Mouse (Mus musculus) MEL (cell line): Measurements from ENCODE around the gene Gmfg. TPM values are rescaled to one million over a fixed set of nuclear protein-coding genes. Genes with fewer than 3 reads are reported as not detected.

Experiments
- DNase-seq: peaks from one replicate; pipeline ENCODE4 v3.0.0; 2011; ENCODE audit warnings: low read depth, low spot score
- H3K27ac ChIP-seq: 2 replicates; pipeline ENCODE4 v1.5.1; 2012; ENCODE audit warnings: low read depth, mild to moderate bottlenecking, control low read depth, low read length, moderate library complexity; ENCODE audit not compliant: control insufficient read depth
- H3K27me3 ChIP-seq, 2 experiments: fragments of 150-350 bp in 1 of 2; sonication (generic) in 1 of 2; 2 replicates each; pipeline ENCODE4 v1.6.1; 2012; ENCODE audit warnings: low read length in 2 of 2, mild to moderate bottlenecking in 2 of 2, improper control_type of control experiment in 1 of 2, moderate library complexity in 1 of 2; ENCODE audit not compliant: insufficient read depth in 2 of 2, control insufficient read depth in 1 of 2
- H3K36me3 ChIP-seq, 2 experiments: 2 replicates each; pipeline ENCODE4 v1.6.1; 2012 to 2014; ENCODE audit warnings: low read length in 2 of 2, improper control_type of control experiment in 1 of 2, inconsistent platforms in 1 of 2, mild to moderate bottlenecking in 1 of 2; ENCODE audit not compliant: insufficient read depth in 2 of 2, control insufficient read depth in 1 of 2
- H3K4me1 ChIP-seq, 2 experiments: fragments of 150-350 bp in 1 of 2; sonication (generic) in 1 of 2; 2 replicates each; pipeline ENCODE4 v1.6.1; 2012; ENCODE audit warnings: low read length in 2 of 2, improper control_type of control experiment in 1 of 2, mild to moderate bottlenecking in 1 of 2; ENCODE audit not compliant: insufficient read depth in 2 of 2, control insufficient read depth in 1 of 2
- H3K4me3 ChIP-seq, 2 experiments: fragments of 150-350 bp in 1 of 2; sonication (generic) in 1 of 2; 2 replicates each; pipeline ENCODE4 v1.5.1; 2012; ENCODE audit warnings: low read depth in 2 of 2, low read length in 2 of 2, mild to moderate bottlenecking in 2 of 2, moderate library complexity in 2 of 2, control low read depth in 1 of 2, improper control_type of control experiment in 1 of 2; ENCODE audit not compliant: control insufficient read depth in 1 of 2, insufficient read depth in 1 of 2
- H3K79me2 ChIP-seq: 2 replicates; pipeline ENCODE4 v1.6.1; 2012; ENCODE audit warnings: mild to moderate bottlenecking, low read length, moderate library complexity; ENCODE audit not compliant: control insufficient read depth, poor library complexity, insufficient read depth
- H3K9ac ChIP-seq: 2 replicates; pipeline ENCODE4 v1.6.1; 2012; ENCODE audit warnings: low read depth, mild to moderate bottlenecking, control low read depth, low read length, moderate library complexity; ENCODE audit not compliant: control insufficient read depth, poor library complexity, severe bottlenecking
- H3K9me3 ChIP-seq: fragments of 150-350 bp; sonication (generic); replicated peaks from 2 replicates; pipeline ENCODE4 v1.6.1; 2012; ENCODE audit warnings: mild to moderate bottlenecking, low read length, improper control_type of control experiment, moderate library complexity; ENCODE audit not compliant: insufficient read depth
- BHLHE40 ChIP-seq: IDR thresholded peaks from 2 replicates; pipeline ENCODE4 v1.6.1; 2012; ENCODE audit warnings: low read depth, mild to moderate bottlenecking, inconsistent platforms, low read length, improper control_type of control experiment, borderline replicate concordance
- CHD1 ChIP-seq: IDR thresholded peaks from 2 replicates; pipeline ENCODE4 v1.6.1; 2012; ENCODE audit warnings: low read depth, mild to moderate bottlenecking, inconsistent platforms, low read length, improper control_type of control experiment
- CHD2 ChIP-seq: IDR thresholded peaks from 2 replicates; pipeline ENCODE4 v1.6.1; 2011; ENCODE audit warnings: low read length, improper control_type of control experiment
- ETS1 ChIP-seq: IDR thresholded peaks from 2 replicates; pipeline ENCODE4 v1.6.1; 2012; ENCODE audit warnings: low read depth, mild to moderate bottlenecking, inconsistent platforms, low read length, improper control_type of control experiment, moderate library complexity
- GABPA ChIP-seq: IDR thresholded peaks from 2 replicates; pipeline ENCODE4 v1.6.1; 2012; ENCODE audit warnings: low read depth, mild to moderate bottlenecking, inconsistent platforms, low read length, improper control_type of control experiment, moderate library complexity
- GATA1 ChIP-seq: IDR thresholded peaks from 2 replicates; pipeline ENCODE4 v1.6.1; 2011; ENCODE audit warnings: low read depth, low read length, improper control_type of control experiment
- KAT2A ChIP-seq: conservative IDR thresholded peaks from 2 replicates; pipeline ENCODE4 v1.6.1; 2012; ENCODE audit warnings: low read depth, low read length, improper control_type of control experiment, inconsistent platforms
- MAX ChIP-seq: IDR thresholded peaks from 2 replicates; pipeline ENCODE4 v1.6.1; 2011; ENCODE audit warnings: low read length, improper control_type of control experiment
- MAZ ChIP-seq: IDR thresholded peaks from 2 replicates; pipeline ENCODE4 v1.6.1; 2012; ENCODE audit warnings: low read depth, mild to moderate bottlenecking, inconsistent platforms, low read length, improper control_type of control experiment
- MYB ChIP-seq: IDR thresholded peaks from 2 replicates; pipeline ENCODE4 v1.6.1; 2011; ENCODE audit warnings: mild to moderate bottlenecking, low read depth, low read length, improper control_type of control experiment
- NRF1 ChIP-seq: IDR thresholded peaks from 2 replicates; pipeline ENCODE4 v1.6.1; 2014; ENCODE audit warnings: low read depth, mild to moderate bottlenecking, inconsistent platforms, low read length, improper control_type of control experiment, moderate library complexity; ENCODE audit not compliant: poor library complexity, insufficient read depth, severe bottlenecking
- POLR2A ChIP-seq, 2 experiments: IDR thresholded peaks; 2 replicates each; pipeline ENCODE4 v1.6.1; 2011 to 2012; ENCODE audit warnings: low read length in 2 of 2, mild to moderate bottlenecking in 2 of 2, control low read depth in 1 of 2, improper control_type of control experiment in 1 of 2, low read depth in 1 of 2, moderate library complexity in 1 of 2; ENCODE audit not compliant: control insufficient read depth in 1 of 2, insufficient read depth in 1 of 2, poor library complexity in 1 of 2
- POLR2AphosphoS5 ChIP-seq: IDR thresholded peaks from 2 replicates; pipeline ENCODE4 v1.6.1; 2012; ENCODE audit warnings: low read depth, borderline replicate concordance, mild to moderate bottlenecking, inconsistent platforms, low read length, moderate library complexity, mixed read lengths
- RAD21 ChIP-seq: IDR thresholded peaks from 2 replicates; pipeline ENCODE4 v1.6.1; 2011; ENCODE audit warnings: mild to moderate bottlenecking, low read depth, low read length, improper control_type of control experiment
- SIN3A ChIP-seq: IDR thresholded peaks from 2 replicates; pipeline ENCODE4 v1.6.1; 2012; ENCODE audit warnings: low read length, improper control_type of control experiment, inconsistent platforms
- TAL1 ChIP-seq: IDR thresholded peaks from 2 replicates; pipeline ENCODE4 v1.6.1; 2012; ENCODE audit warnings: mild to moderate bottlenecking, inconsistent platforms, low read length, moderate library complexity, mixed read lengths
- USF2 ChIP-seq, 2 experiments: IDR thresholded peaks; 2 replicates each; pipeline ENCODE4 v1.6.1; 2011 to 2012; ENCODE audit warnings: improper control_type of control experiment in 2 of 2, low read length in 2 of 2, borderline replicate concordance in 1 of 2, inconsistent platforms in 1 of 2, low read depth in 1 of 2, mild to moderate bottlenecking in 1 of 2; ENCODE audit not compliant: insufficient read depth in 1 of 2
- ZKSCAN1 ChIP-seq: IDR thresholded peaks from 2 replicates; pipeline ENCODE4 v1.6.1; 2012; ENCODE audit warnings: low read depth, mild to moderate bottlenecking, inconsistent platforms, low read length, improper control_type of control experiment, moderate library complexity
- ZNF384 ChIP-seq: IDR thresholded peaks from 2 replicates; pipeline ENCODE4 v1.6.1; 2012; ENCODE audit warnings: low read depth, mild to moderate bottlenecking, inconsistent platforms, low read length, improper control_type of control experiment
- polyA plus RNA-seq, 2 experiments: library from polyadenylated mRNA; stranded (reverse) in 1 of 2; unstranded in 1 of 2; fragments of >175 nt in 1 of 2; fragments of >200 nt in 1 of 2; gene quantifications; 2 replicates each; pipeline versions ENCODE4 v1.2.1 to v1.2.4; 2012; ENCODE audit warnings: low replicate concordance in 2 of 2, low read depth in 1 of 2; ENCODE audit not compliant: insufficient read length in 2 of 2, insufficient read depth in 1 of 2, missing spikeins in 1 of 2
- total RNA-seq: library from RNA; depleted of rRNA; stranded (reverse); fragments of 300-350 nt; gene quantifications from 2 replicates; pipeline ENCODE4 v1.2.3, GENCODE M21; 2012

The Gmfg gene
- total and polyA plus RNA-seq, 3 experiments: 25.0 to 31.2 TPM; not detected in 1

GRCm38 (mm10) chr7:28419416-28419815, 17.8 kb upstream of the Gmfg start:
- TF ChIP-seq GABPA (no peak), USF2 (IDR thresholded peaks at IDR 0.05; ENCODE audit: borderline replicate concordance in 1 of 2, insufficient read depth in 1 of 2, low read depth in 1 of 2, low read length in 2 of 2) (no peak), MAZ (no peak), KAT2A (no peak), ETS1 (no peak), CHD1 (no peak), NRF1 (no peak), POLR2A (IDR thresholded peaks at IDR 0.05; ENCODE audit: control insufficient read depth in 1 of 2, insufficient read depth in 1 of 2, low read depth in 1 of 2, low read length in 2 of 2, poor library complexity in 1 of 2) (no peak), POLR2AphosphoS5 (no peak), GATA1 (no peak), TAL1 (no peak)
- TF ChIP-seq, all 39 proteins: peak for 0
- Histone ChIP-seq H3K36me3 (peaks cover 0 to 27% of the 10 kb centered on the region in 2 experiments; a peak in 3 of 4 replicates), H3K27me3 (no peaks in the 10 kb centered on the region), H3K9ac (no peak overlapping the region), H3K4me3 (no peak overlapping the region), H3K27ac (no peak overlapping the region), H3K9me3 (no peaks in the 10 kb centered on the region), H3K4me1 (no peaks in the 10 kb centered on the region), H3K79me2 (no peaks in the 10 kb centered on the region)
- no peak for DNase-seq

- no peak for DNase-seq
- TF ChIP-seq ETS1 (no peak), ZKSCAN1 (no peak), CHD2 (no peak), MYB (no peak)
- TF ChIP-seq, all 39 proteins: peak for 0
- Histone ChIP-seq H3K9me3 (no peaks in the 10 kb centered on the region), H3K27me3 (no peaks in the 10 kb centered on the region), H3K4me3 (no peak overlapping the region), H3K79me2 (no peaks in the 10 kb centered on the region; the same call in 1 of the 2 replicates), H3K9ac (no peak overlapping the region), H3K27ac (no peak overlapping the region), H3K36me3 (peaks cover 0 to 20% of the 10 kb centered on the region in 2 experiments; a peak in 3 of 4 replicates), H3K4me1 (no peaks in the 10 kb centered on the region)
These were observed 14.2 kb upstream of the Gmfg start for GRCm38 (mm10) chr7:28423018-28423417.

GRCm38 (mm10) chr7:28427738-28428137, 9.5 kb upstream of the Gmfg start:
- DNase-seq: no peak
- Histone ChIP-seq H3K4me1 (peaks cover 24% of the 10 kb centered on the region in 2 experiments), H3K9me3 (no peaks in the 10 kb centered on the region), H3K36me3 (peaks cover 12 to 32% of the 10 kb centered on the region in 2 experiments), H3K79me2 (peaks cover 11% of the 10 kb centered on the region), H3K9ac (no peak overlapping the region), H3K27ac (no peak overlapping the region), H3K27me3 (no peaks in the 10 kb centered on the region), H3K4me3 (no peak overlapping the region)
- TF ChIP-seq NRF1: no peak
- TF ChIP-seq MAX: no peak
- no peak for TF ChIP-seq BHLHE40
- TF ChIP-seq RAD21: no peak
- TF ChIP-seq ZNF384: no peak
- no peak for TF ChIP-seq SIN3A
